Mouse (Mus musculus): ENCODE data around the gene Slc45a3. TPM values are rescaled to one million over a fixed set of nuclear protein-coding genes. Genes with fewer than 3 reads are reported as not detected.

Slc45a3 gene
- polyA plus RNA-seq, 1 experiment from 2014 or later = 6.4 TPM

- Histone ChIP-seq H3K36me3 (peaks cover 73% of the 10 kb centered on the region), H3K4me2 (replicated peaks) (no peak overlapping the region), H3K4me1 (no peaks in the 10 kb centered on the region), H3K4me3 (no peak overlapping the region), H3K9ac (no peak overlapping the region), H3K27ac (no peak overlapping the region), H3K27me3 (no peaks in the 10 kb centered on the region), H3K9me3 (replicated peaks) (no peaks in the 10 kb centered on the region)
- no peak for ATAC-seq (ENCODE audit: low FRiP score)
- 93% methylated on average over 7 of the region's 7 CpGs for WGBS
Measured at GRCm38 (mm10) chr1:132019876-132020275, 57.1 kb downstream of the Slc45a3 start.

- Histone ChIP-seq H3K9me3 (replicated peaks) (no peaks in the 10 kb centered on the region), H3K27me3 (no peaks in the 10 kb centered on the region), H3K4me3 (no peak overlapping the region), H3K36me3 (peaks cover 71% of the 10 kb centered on the region), H3K4me1 (no peaks in the 10 kb centered on the region), H3K4me2 (replicated peaks) (no peak overlapping the region), H3K9ac (no peak overlapping the region), H3K27ac (no peak overlapping the region)
- no peak for ATAC-seq (ENCODE audit: low FRiP score)
- WGBS = 91% methylated on average over 3 of the region's 3 CpGs
Measured at GRCm38 (mm10) chr1:132022107-132022506, 59.3 kb downstream of the Slc45a3 start.

- Histone ChIP-seq H3K36me3 (peaks cover 58% of the 10 kb centered on the region), H3K4me3 (no peak overlapping the region), H3K4me1 (no peaks in the 10 kb centered on the region), H3K4me2 (replicated peaks) (no peak overlapping the region), H3K27me3 (no peaks in the 10 kb centered on the region), H3K9me3 (replicated peaks) (no peaks in the 10 kb centered on the region), H3K27ac (no peak overlapping the region), H3K9ac (no peak overlapping the region)
- WGBS = 94% methylated on average over 11 of the region's 11 CpGs
- no peak for ATAC-seq (ENCODE audit: low FRiP score)
Measured at GRCm38 (mm10) chr1:132026925-132027646, 64.3 kb downstream of the Slc45a3 start.

GRCm38 (mm10) chr1:132027978-132028377 lies 65.2 kb downstream of the Slc45a3 start:
- no peak for ATAC-seq (ENCODE audit: low FRiP score)
- no peak overlapping the region for H3K27ac ChIP-seq
- H3K36me3 ChIP-seq = peaks cover 60% of the 10 kb centered on the region
- H3K27me3 ChIP-seq = no peaks in the 10 kb centered on the region
- no peak overlapping the region for H3K9ac ChIP-seq
- H3K9me3 ChIP-seq (replicated peaks) = no peaks in the 10 kb centered on the region
- no peak overlapping the region for H3K4me3 ChIP-seq
- WGBS = 93% methylated on average over 5 of the region's 5 CpGs
- no peak overlapping the region for H3K4me2 ChIP-seq (replicated peaks)
- H3K4me1 ChIP-seq = no peaks in the 10 kb centered on the region

GRCm38 (mm10) chr1:132028413-132028812 lies 65.6 kb downstream of the Slc45a3 start:
- no peaks in the 10 kb centered on the region for H3K27me3 ChIP-seq
- no peak overlapping the region for H3K27ac ChIP-seq
- no peak for ATAC-seq (ENCODE audit: low FRiP score)
- no peak overlapping the region for H3K4me2 ChIP-seq (replicated peaks)
- WGBS = 94% methylated on average over 9 of the region's 9 CpGs
- H3K4me3 ChIP-seq = no peak overlapping the region
- H3K4me1 ChIP-seq = no peaks in the 10 kb centered on the region
- H3K9ac ChIP-seq = no peak overlapping the region
- H3K9me3 ChIP-seq (replicated peaks) = no peaks in the 10 kb centered on the region
- peaks cover 60% of the 10 kb centered on the region for H3K36me3 ChIP-seq

GRCm38 (mm10) chr1:132030574-132030973 lies 67.8 kb downstream of the Slc45a3 start:
- H3K36me3 ChIP-seq = peaks cover 61% of the 10 kb centered on the region
- H3K27ac ChIP-seq = no peak overlapping the region
- H3K4me1 ChIP-seq = no peaks in the 10 kb centered on the region
- ATAC-seq (ENCODE audit: low FRiP score) = no peak
- no peak overlapping the region for H3K4me2 ChIP-seq (replicated peaks)
- no peak overlapping the region for H3K9ac ChIP-seq
- H3K9me3 ChIP-seq (replicated peaks) = no peaks in the 10 kb centered on the region
- WGBS = 72% methylated on average over 2 of the region's 2 CpGs
- H3K27me3 ChIP-seq = no peaks in the 10 kb centered on the region
- no peak overlapping the region for H3K4me3 ChIP-seq

GRCm38 (mm10) chr1:132032172-132032571 lies 69.4 kb downstream of the Slc45a3 start:
- ATAC-seq (ENCODE audit: low FRiP score) = no peak
- Histone ChIP-seq H3K4me3 (no peak overlapping the region), H3K4me1 (no peaks in the 10 kb centered on the region), H3K27me3 (no peaks in the 10 kb centered on the region), H3K36me3 (peaks cover 55% of the 10 kb centered on the region), H3K9ac (no peak overlapping the region), H3K9me3 (replicated peaks) (no peaks in the 10 kb centered on the region), H3K4me2 (replicated peaks) (no peak overlapping the region), H3K27ac (no peak overlapping the region)
- 90% methylated on average over 7 of the region's 7 CpGs for WGBS

Other genes starting within 250 kb of the Slc45a3 start
- gene Slc26a9, start 218.9 kb upstream of the Slc45a3 start, polyA plus RNA-seq (2016; fragmentation: Nextera tagmentation; extraction: Ambion mirVana) = 0.07 and 0.13 TPM in 2 replicates
- gene Pm20d1, start 165.6 kb upstream of the Slc45a3 start, polyA plus RNA-seq (2016; fragmentation: Nextera tagmentation; extraction: Ambion mirVana) = 0.35 and 0.42 TPM in 2 replicates
- gene Slc41a1, start 135.5 kb upstream of the Slc45a3 start, polyA plus RNA-seq (2016; fragmentation: Nextera tagmentation; extraction: Ambion mirVana) = 11.5 and 12.2 TPM in 2 replicates
- 11.0 and 14.1 TPM in 2 replicates for gene Rab29, start 95.7 kb upstream of the Slc45a3 start, polyA plus RNA-seq (2016; fragmentation: Nextera tagmentation; extraction: Ambion mirVana)
- gene Nucks1, start 52.4 kb upstream of the Slc45a3 start, polyA plus RNA-seq (2016; fragmentation: Nextera tagmentation; extraction: Ambion mirVana) = 97.4 and 103 TPM in 2 replicates
- 18.5 and 21.7 TPM in 2 replicates for gene Elk4, start 44.6 kb downstream of the Slc45a3 start, polyA plus RNA-seq (2016; fragmentation: Nextera tagmentation; extraction: Ambion mirVana)
- gene Mfsd4a, start 105.1 kb downstream of the Slc45a3 start, polyA plus RNA-seq (2016; fragmentation: Nextera tagmentation; extraction: Ambion mirVana) = 15.4 and 16.2 TPM in 2 replicates
- 0.99 and 1.4 TPM in 2 replicates for gene Cdk18, start 176.7 kb downstream of the Slc45a3 start, polyA plus RNA-seq (2016; fragmentation: Nextera tagmentation; extraction: Ambion mirVana)
- 10.8 and 12.7 TPM in 2 replicates for gene Lemd1, start 228.5 kb downstream of the Slc45a3 start, polyA plus RNA-seq (2016; fragmentation: Nextera tagmentation; extraction: Ambion mirVana)
- gene AC124108.1, start 228.5 kb downstream of the Slc45a3 start, polyA plus RNA-seq (2016; fragmentation: Nextera tagmentation; extraction: Ambion mirVana) = 3.6 and 4.1 TPM in 2 replicates